Mouse (Mus musculus): ENCODE results near the gene Msl1.

- TF ChIP-seq CTCF (IDR thresholded peaks at IDR 0.05; ENCODE audit: control insufficient read depth, insufficient read depth, insufficient read length) (no peak), MAX (IDR thresholded peaks at IDR 0.05) (no peak), USF1 (IDR thresholded peaks at IDR 0.05; ENCODE audit: low read depth) (no peak)
These were observed 58.8 kb downstream of the Msl1 start for GRCm38 (mm10) chr11:98854116-98854515.
